Mouse (Mus musculus) E14TG2a.4 (cell line): Measurements from ENCODE around the gene Cul1.

Experiments used
- H3K27me3 ChIP-seq: 2 replicates; pipeline ENCODE4 v1.6.1; 2014; ENCODE audit warnings: low read length, control low read depth; ENCODE audit not compliant: insufficient read depth
- H3K36me3 ChIP-seq: 2 replicates; pipeline ENCODE4 v1.6.1; 2014; ENCODE audit warnings: low read length, control low read depth; ENCODE audit not compliant: insufficient read depth
- H3K4me1 ChIP-seq: replicated peaks from 2 replicates; pipeline ENCODE4 v1.6.1; 2014; ENCODE audit warnings: low read depth, low read length, control low read depth
- H3K4me3 ChIP-seq: replicated peaks from 2 replicates; pipeline ENCODE4 v1.5.1; 2014; ENCODE audit warnings: mild to moderate bottlenecking, low read length
- H3K9me3 ChIP-seq: 2 replicates; pipeline ENCODE4 v1.6.1; 2014; ENCODE audit warnings: low read length, control low read depth
- CTCF ChIP-seq: conservative IDR thresholded peaks from 2 replicates; pipeline ENCODE4 v1.5.1; 2014; ENCODE audit warnings: low read length
- NANOG ChIP-seq: IDR thresholded peaks from 2 replicates; pipeline ENCODE4 v1.6.1; 2014; ENCODE audit warnings: borderline replicate concordance, low read length, mixed read lengths
- POU5F1 ChIP-seq: IDR thresholded peaks from 2 replicates; pipeline ENCODE4 v1.6.1; 2014; ENCODE audit warnings: low read length, borderline replicate concordance

The Cul1 gene

GRCm38 (mm10) chr6:47526446-47526845, 73.2 kb downstream of the Cul1 start:
- H3K4me3 ChIP-seq: no peak overlapping the region
- no peaks in the 10 kb centered on the region for H3K27me3 ChIP-seq
- no peaks in the 10 kb centered on the region for H3K4me1 ChIP-seq
- H3K36me3 ChIP-seq: peaks cover 100% of the 10 kb centered on the region
- TF ChIP-seq POU5F1 (no peak), NANOG (no peak), CTCF (no peak)
- no peaks in the 10 kb centered on the region for H3K9me3 ChIP-seq

GRCm38 (mm10) chr6:47527129-47527528, 73.9 kb downstream of the Cul1 start:
- Histone ChIP-seq H3K9me3 (no peaks in the 10 kb centered on the region), H3K4me1 (no peaks in the 10 kb centered on the region), H3K27me3 (no peaks in the 10 kb centered on the region), H3K36me3 (peaks cover 100% of the 10 kb centered on the region), H3K4me3 (no peak overlapping the region)
- no peak for TF ChIP-seq CTCF
- TF ChIP-seq NANOG: no peak
- TF ChIP-seq POU5F1: no peak

GRCm38 (mm10) chr6:47527655-47528054, 74.5 kb downstream of the Cul1 start:
- no peak for TF ChIP-seq POU5F1
- no peak for TF ChIP-seq CTCF
- TF ChIP-seq NANOG: no peak
- H3K9me3 ChIP-seq: no peaks in the 10 kb centered on the region
- H3K27me3 ChIP-seq: no peaks in the 10 kb centered on the region
- H3K4me1 ChIP-seq: no peaks in the 10 kb centered on the region
- H3K36me3 ChIP-seq: peaks cover 100% of the 10 kb centered on the region
- H3K4me3 ChIP-seq: no peak overlapping the region

GRCm38 (mm10) chr6:47532547-47532946, 79.3 kb downstream of the Cul1 start:
- Histone ChIP-seq H3K4me3 (no peak overlapping the region), H3K9me3 (no peaks in the 10 kb centered on the region), H3K36me3 (peaks cover 96% of the 10 kb centered on the region), H3K4me1 (no peaks in the 10 kb centered on the region), H3K27me3 (no peaks in the 10 kb centered on the region)
- TF ChIP-seq CTCF (no peak), POU5F1 (no peak), NANOG (no peak)

- Histone ChIP-seq H3K36me3 (peaks cover 73% of the 10 kb centered on the region), H3K27me3 (no peaks in the 10 kb centered on the region), H3K4me3 (no peak overlapping the region), H3K4me1 (no peaks in the 10 kb centered on the region), H3K9me3 (no peaks in the 10 kb centered on the region)
- no peak for TF ChIP-seq POU5F1
- no peak for TF ChIP-seq CTCF
- no peak for TF ChIP-seq NANOG
Measured at GRCm38 (mm10) chr6:47535333-47535732, 82.1 kb downstream of the Cul1 start.

- Histone ChIP-seq H3K27me3 (no peaks in the 10 kb centered on the region), H3K36me3 (peaks cover 98% of the 10 kb centered on the region), H3K9me3 (no peaks in the 10 kb centered on the region), H3K4me3 (no peak overlapping the region), H3K4me1 (no peaks in the 10 kb centered on the region; the same call in 1 of the 2 replicates)
- no peak for TF ChIP-seq POU5F1
- TF ChIP-seq NANOG: no peak
- no peak for TF ChIP-seq CTCF
Measured at GRCm38 (mm10) chr6:47552280-47552679, 99.1 kb downstream of the Cul1 start.

- Histone ChIP-seq H3K27me3 (no peaks in the 10 kb centered on the region), H3K9me3 (no peaks in the 10 kb centered on the region), H3K4me1 (peaks cover 15% of the 10 kb centered on the region), H3K36me3 (peaks cover 97% of the 10 kb centered on the region), H3K4me3 (no peak overlapping the region)
- no peak for TF ChIP-seq CTCF
- TF ChIP-seq NANOG: no peak
- no peak for TF ChIP-seq POU5F1
Measured at GRCm38 (mm10) chr6:47559287-47559686, 106.1 kb downstream of the Cul1 start.

GRCm38 (mm10) chr6:47560407-47560806, 107.2 kb downstream of the Cul1 start:
- Histone ChIP-seq H3K4me3 (no peak overlapping the region), H3K4me1 (peaks cover 17% of the 10 kb centered on the region), H3K27me3 (no peaks in the 10 kb centered on the region), H3K9me3 (no peaks in the 10 kb centered on the region), H3K36me3 (peaks cover 97% of the 10 kb centered on the region)
- TF ChIP-seq POU5F1: no peak
- TF ChIP-seq CTCF: no peak
- TF ChIP-seq NANOG: no peak

- TF ChIP-seq NANOG (no peak), CTCF (no peak), POU5F1 (no peak)
- H3K27me3 ChIP-seq: no peaks in the 10 kb centered on the region
- peaks cover 17% of the 10 kb centered on the region for H3K4me1 ChIP-seq
- H3K36me3 ChIP-seq: peaks cover 97% of the 10 kb centered on the region
- no peaks in the 10 kb centered on the region for H3K9me3 ChIP-seq
- no peak overlapping the region for H3K4me3 ChIP-seq
Measured at GRCm38 (mm10) chr6:47560846-47561245, 107.6 kb downstream of the Cul1 start.
